Mouse (Mus musculus) brain, embryonic 18.5 days (tissue): ENCODE data around the gene Ccpg1.
A peak's percentile ranks its signal among the peaks of the same experiment; 100 is the strongest.

Experiments used
- DNase-seq: peaks from one replicate; pipeline ENCODE4 v3.0.0-alpha.2; 2012; ENCODE audit warnings: low read depth, low spot score

Ccpg1 gene

GRCm38 (mm10) chr9:72985250-72986220 lies at the start of gene Ccpg1, which contains the start of gene Ccpg1os:
Ccpg1 (plus strand) TSS chr9:72985429.
Ccpg1os (minus strand) TSS chr9:72985382.
- peak; percentile 95 for DNase-seq

DNA sequence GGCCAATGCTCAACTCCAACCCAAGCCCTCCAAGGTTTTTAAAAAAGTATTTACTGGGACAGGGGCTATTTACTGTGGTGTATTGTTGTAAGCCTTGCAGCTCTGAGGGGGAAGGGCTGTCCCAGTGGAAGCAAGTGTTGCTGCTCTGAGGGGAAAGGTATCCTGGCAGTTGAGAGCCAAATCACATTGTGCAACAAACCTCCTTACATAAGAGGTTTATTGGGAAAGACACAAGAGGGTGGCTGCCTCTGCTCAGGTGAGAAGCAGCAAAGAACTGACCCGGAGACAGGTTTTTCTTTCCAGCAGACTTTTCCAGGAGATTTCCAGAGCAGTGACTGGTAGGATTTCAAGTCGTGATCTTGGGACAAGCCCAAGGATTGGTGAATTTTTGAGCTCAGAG lies 48.9 kb upstream of the Ccpg1 start:
- DNase-seq, result no peak

DNA sequence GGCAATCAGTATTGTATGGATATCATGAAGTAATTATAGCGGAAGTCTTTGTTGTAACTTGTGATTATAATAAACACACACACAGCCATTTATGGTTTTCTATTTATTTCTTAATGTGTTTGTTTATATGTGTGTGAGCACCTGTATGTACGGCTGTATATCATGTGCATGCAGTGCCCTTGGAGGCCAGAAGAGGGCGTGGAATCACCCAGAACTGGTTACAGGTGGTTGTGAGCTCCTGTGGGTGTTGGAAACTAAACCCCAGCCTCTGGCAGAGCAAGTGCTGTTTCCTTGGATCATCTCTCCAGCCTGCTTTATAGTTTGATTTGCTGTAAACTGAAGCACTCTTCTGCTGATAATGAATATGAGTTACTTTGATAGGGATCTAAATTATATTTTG lies 41.8 kb upstream of the Ccpg1 start:
- no peak for DNase-seq

DNA sequence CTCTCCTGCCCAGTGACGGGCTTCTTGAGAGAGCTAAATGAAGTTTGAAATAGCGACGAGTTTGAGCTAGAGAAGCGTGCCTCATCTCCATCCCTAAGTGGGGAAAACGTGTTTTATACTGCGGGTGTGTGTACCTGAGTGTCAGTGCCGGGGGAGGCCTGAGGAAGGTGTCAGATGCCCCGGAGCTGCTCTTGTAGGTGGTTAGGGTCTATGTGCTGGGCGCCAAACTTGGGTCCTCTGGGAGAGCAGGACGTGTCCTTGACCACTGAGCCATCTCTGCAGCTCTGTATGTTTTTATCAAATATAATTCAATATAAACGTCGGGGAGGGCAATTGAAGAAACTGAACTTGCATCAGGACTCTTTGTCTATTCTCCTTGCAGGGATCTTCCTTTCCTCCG lies 40.9 kb upstream of the Ccpg1 start:
- no peak for DNase-seq

GRCm38 (mm10) chr9:72947010-72947409 lies 38.2 kb upstream of the Ccpg1 start:
- no peak for DNase-seq

GRCm38 (mm10) chr9:72949572-72949971 lies 35.7 kb upstream of the Ccpg1 start:
- no peak for DNase-seq

GRCm38 (mm10) chr9:72954746-72955145 lies 30.5 kb upstream of the Ccpg1 start:
- no peak for DNase-seq

- DNase-seq, result no peak
Observed at GRCm38 (mm10) chr9:72955546-72955945, 29.7 kb upstream of the Ccpg1 start.

DNA sequence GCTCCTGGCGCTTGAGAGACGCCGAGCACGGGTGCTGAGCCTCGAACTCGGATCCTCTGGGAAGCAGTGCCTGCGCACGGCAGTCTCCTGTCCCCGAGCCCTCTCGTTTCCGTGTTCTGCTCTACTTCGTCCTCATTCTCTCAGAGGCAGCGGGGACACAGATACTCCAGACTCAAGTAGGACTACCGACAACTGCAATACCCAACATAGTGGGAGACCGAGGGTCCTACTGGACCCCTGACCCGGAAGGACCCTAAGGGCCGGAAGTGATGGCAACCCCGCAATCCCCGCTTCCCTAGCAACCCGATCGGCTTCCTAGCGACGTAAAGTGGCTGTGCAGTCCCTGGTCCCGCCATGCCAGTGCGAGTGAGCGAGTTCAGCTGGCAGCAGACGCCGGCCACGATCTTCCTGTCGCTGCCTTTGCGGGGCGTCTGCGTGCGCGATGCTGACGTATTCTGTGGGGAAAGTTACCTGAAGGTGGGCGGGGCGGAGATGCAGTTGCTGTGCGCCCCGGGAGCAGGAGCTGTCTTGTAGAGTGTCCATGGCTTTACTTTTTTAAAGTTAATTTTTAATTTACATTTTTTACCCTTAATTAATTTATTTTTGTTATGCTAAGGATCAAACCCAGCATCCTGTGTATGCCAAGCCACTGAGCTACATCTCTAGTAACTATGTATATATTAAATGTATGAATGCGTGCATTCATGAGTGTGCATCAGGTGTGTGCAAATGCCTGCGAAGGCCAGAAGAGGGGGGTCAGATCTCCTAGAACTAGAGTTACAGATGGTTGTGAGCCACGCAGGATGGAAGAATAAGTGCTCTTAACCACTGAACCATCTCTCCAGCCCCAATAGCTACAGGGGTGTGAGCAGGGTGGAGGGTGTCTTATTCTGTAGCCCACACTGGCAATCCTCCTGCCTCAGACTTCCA lies 26.4 kb upstream of the Ccpg1 start, which contains the start of the genes Dyx1c1 and Gm44503:
Dyx1c1 (plus strand) TSS at position 265 of the 930 bp plus-strand sequence.
Gm44503 (plus strand) TSS at position 332 of the 930 bp plus-strand sequence.
- DNase-seq, result peak; percentile 72

DNA sequence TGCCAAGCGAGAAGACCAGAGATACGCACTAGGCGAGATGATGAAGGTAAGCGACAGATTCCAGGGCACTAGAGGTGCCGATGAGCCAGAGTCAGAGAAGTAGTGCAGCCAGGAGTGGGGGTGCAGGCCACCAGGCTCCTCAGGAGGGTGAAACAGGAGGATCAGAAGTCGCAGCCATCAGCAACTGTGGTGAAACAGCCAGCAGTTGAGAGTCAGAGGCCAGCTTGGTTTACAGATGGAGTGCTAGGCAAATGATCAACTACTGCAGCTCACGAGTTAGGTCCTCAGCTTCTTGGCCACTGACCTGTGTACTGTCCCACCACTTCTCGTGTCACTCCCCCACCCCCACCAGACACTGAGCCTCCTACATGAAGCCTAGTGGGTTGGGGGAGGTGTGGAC lies 23.9 kb upstream of the Ccpg1 start:
- DNase-seq, result no peak

GRCm38 (mm10) chr9:72961959-72962358 lies 23.3 kb upstream of the Ccpg1 start:
- DNase-seq, result no peak

- DNase-seq, result peak; percentile 70
Observed at GRCm38 (mm10) chr9:72968349-72969061, 16.7 kb upstream of the Ccpg1 start.

DNA sequence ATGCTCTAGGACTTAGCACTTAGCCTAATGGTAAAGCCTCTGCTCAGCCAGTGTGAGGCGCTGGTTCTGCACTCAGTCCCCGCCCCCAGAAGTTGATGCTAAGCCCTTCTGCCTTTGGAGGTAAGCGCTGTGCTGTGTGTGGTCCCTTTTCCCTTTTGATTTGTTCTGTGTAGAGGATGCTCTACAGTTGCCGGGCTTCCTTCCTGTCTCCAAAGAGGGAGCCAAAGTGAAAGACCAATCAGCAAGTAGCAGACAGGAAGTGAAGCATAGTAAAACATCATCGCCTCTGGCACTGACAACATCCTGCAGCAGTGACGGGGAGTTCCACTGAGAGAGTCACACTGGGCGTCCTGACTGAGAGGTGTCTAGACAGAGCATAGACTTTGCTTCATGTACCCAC lies 15.4 kb upstream of the Ccpg1 start:
- DNase-seq, result no peak

- DNase-seq, result no peak
Observed at GRCm38 (mm10) chr9:72972435-72972834, 12.8 kb upstream of the Ccpg1 start.

GRCm38 (mm10) chr9:72972984-72973383 lies 12.2 kb upstream of the Ccpg1 start:
- DNase-seq, result no peak

DNA sequence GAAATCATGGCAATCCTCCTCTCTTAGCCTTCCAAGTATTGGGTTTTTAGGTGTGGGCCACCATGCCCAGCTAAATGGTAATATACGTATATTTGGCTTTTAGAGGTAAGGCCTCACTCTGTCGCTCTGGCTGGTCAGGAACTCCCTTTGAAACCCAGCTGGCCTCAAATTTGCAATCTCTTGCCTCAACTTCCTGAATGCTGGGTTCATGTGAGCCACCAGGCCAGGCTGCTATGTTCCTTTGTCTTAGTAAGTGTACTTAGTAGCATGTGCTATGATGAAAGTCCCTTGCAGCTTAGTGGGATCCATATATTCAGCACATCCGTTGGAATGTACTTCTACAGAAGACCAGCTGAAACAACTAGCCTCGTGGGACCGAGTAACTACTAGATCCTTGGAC lies 10.5 kb upstream of the Ccpg1 start:
- DNase-seq, result no peak

DNA sequence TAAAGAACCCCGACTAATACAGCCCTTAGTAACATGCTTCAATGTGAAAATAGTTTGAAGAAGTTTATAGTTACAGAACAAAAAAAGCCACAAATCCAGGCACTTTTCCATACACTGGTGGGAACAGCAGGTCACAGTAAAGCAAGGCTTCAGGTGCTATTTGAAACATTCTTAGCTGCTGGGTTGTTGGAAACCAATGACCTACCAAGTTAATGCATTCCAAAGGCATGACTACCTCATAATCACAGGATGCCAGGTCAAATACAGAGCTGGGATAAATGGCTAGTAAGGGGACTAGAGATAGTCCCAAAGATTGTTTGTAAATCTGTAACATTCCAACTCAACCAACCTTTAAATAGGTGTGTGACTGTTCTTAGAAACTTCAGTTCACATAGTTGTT lies 10.0 kb upstream of the Ccpg1 start:
- DNase-seq, result no peak

GRCm38 (mm10) chr9:72983066-72983465 lies 2.2 kb upstream of the Ccpg1 start:
- no peak for DNase-seq

DNA sequence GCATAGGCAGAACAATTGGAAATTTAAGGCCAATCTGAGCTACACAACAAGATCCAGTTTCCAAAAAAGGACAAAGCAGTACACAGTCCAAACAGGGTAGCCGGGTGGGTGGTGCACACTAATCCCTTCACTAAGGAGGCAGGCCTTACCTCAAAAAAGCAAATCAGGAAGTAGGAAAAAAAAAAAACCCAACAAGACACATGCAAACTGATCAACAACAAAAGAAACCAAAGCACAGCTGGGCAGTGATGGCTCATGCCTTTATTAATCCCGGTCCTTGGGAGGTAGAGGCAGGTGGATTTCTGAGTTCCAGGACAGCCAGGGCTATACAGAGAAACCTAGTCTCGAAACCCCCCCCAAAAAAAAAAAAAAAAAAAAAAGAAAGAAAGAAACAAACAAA lies 2.5 kb downstream of the Ccpg1 start:
- DNase-seq, result no peak

- DNase-seq, result no peak
Observed at GRCm38 (mm10) chr9:72988706-72989105, 3.5 kb downstream of the Ccpg1 start.

DNA sequence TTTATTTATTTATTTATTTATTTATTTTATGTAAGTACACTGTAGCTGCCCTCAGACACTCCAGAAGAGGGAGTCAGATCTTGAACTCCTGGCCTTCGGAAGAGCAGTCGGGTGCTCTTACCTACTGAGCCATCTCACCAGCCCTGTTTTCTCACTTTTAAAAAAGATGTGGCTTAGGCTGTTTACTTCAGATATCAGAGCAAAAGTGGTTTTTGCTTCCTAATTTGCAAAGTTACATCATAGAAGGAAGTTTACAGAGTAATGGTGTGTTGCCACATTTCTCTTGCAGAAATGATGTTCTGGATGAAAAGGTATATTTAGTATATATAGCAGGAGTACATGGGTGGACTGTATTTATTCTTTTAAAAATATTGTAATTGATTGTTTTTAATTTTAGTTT lies 6.2 kb downstream of the Ccpg1 start:
- DNase-seq, result no peak
